Mouse (Mus musculus): ENCODE data around the gene Gnl1. TPM values are rescaled to one million over a fixed set of nuclear protein-coding genes. Genes with fewer than 3 reads are reported as not detected.
"Not testable (repeated sequence)": the region's sequence is repeated elsewhere in the genome, so short reads cannot be mapped to it uniquely, and the experiment has no call there.

The Gnl1 gene
- 53.7 and 60.0 TPM in 2 replicates for polyA plus RNA-seq (2015; fragmentation: Nextera tagmentation; extraction: Ambion mirVana)

DNA sequence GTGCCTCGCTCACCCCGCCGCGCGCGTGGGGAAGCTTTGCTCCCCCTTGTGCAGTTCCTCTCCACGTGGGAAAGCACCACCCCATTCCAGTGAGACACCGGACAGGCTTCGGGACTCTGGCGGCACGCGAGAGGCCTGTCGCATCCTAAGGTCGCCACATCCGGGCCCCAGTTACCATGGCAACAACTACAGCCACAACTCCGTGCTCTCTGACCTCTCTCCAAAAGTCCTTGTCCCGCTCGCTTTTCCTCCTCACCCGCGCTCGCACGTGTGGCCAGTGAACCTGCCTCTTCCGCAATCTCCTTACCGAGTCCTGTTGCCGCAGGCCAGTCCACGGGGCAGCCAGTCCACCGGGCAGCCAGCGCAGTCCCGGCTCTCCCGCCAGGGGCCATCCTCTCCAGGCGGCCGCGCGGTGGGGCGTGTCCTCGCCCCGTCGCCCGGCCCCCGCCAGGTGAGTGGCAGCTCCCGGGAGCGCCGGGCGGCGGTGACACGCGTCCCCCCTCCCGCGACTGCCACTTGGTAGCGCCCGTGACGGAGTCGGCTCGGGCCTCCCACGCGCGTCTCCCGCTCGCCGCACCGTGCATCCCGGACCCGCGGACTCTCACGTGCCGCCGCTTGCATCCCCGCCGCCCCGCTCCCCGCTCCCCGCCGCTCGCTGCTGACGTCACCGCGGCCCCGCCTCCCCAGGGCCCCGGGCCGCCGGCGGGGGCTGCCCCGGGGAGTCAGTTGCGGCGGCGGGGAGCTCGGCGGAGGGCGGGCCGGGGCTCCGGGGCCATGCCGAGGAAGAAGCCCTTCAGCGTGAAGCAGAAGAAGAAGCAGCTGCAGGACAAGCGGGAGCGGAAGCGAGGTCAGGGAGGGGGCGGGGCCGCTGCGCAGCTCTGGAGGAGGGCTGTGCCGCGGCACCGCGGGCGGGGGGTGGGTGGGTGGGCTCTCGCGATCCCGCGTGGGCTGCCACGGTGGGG, at the start of gene Gnl1, which contains the start of gene Prr3:
Gene Gnl1 (plus strand): TSS at position 451 of the 962 bp plus-strand sequence.
Gene Prr3 (minus strand): TSS at position 836 of the 962 bp plus-strand sequence.
- Histone ChIP-seq H3K27me3 (no peaks in the 10 kb centered on the region), H3K9ac (peak within 1 kb of the TSS; percentile 77), H3K27ac (peak within 1 kb of the TSS; percentile 98), H3K4me1 (peaks cover 22% of the 10 kb centered on the region), H3K9me3 (no peaks in the 10 kb centered on the region), H3K4me3 (peak within 1 kb of the TSS; percentile 94), H3K36me3 (peaks cover 36% of the 10 kb centered on the region), H3K4me2 (peak within 1 kb of the TSS; percentile 82)
- peak; percentile 79 for ATAC-seq (ENCODE audit: insufficient number of reproducible peaks, low FRiP score, low TSS enrichment, low read depth)
- WGBS: under 1% methylated on average over 96 of the region's 109 CpGs

DNA sequence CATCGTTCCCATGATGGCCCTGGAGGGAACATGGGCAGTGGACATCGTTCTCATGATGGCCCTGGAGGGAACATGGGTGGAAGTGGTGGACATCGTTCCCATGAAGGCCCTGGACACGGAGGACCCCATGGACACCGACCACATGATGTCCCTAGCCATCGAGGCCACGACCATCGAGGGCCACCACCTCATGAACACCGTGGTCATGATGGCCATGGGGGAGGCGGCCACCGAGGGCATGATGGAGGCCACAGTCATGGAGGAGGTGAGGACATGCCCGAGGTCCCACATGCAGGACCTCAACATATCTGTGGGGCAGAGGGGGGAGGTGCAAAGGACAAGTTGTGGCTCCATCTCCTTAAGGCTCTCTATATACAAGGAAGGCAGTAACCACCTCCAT, 49.0 kb upstream of the Gnl1 start:
- WGBS: 99% methylated on average over 12 of the region's 12 CpGs
- H3K4me3 ChIP-seq: no peak overlapping the region
- H3K27me3 ChIP-seq: no peaks in the 10 kb centered on the region
- no peaks in the 10 kb centered on the region for H3K9me3 ChIP-seq
- no peaks in the 10 kb centered on the region for H3K4me1 ChIP-seq
- H3K27ac ChIP-seq: no peak overlapping the region
- H3K4me2 ChIP-seq: no peak overlapping the region
- ATAC-seq (ENCODE audit: insufficient number of reproducible peaks, low FRiP score, low TSS enrichment, low read depth): no peak
- peaks cover 50% of the 10 kb centered on the region for H3K36me3 ChIP-seq
- H3K9ac ChIP-seq: no peak overlapping the region

DNA sequence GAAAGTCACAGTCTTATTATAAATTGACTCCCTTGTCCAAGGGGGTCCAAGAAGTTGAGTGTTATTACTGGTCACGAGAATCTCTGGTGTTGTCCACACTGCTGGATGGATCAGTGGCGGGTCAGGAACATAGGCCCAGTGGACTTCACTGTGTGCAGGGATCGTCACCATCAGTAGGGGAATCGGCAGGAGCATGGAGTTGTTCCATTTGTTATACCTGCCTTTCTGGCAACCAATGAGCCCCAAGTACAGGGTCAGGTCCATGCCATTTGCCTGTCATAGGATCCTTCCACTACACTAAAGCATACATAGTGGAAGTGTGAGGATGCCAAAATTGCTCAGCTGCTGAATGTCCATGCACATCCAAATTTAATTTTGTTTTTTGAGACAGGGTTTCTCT, 47.0 kb upstream of the Gnl1 start:
- Histone ChIP-seq H3K4me3 (no peak overlapping the region), H3K27me3 (no peaks in the 10 kb centered on the region), H3K36me3 (peaks cover 35% of the 10 kb centered on the region), H3K4me2 (no peak overlapping the region), H3K4me1 (no peaks in the 10 kb centered on the region), H3K9me3 (no peaks in the 10 kb centered on the region), H3K27ac (no peak overlapping the region), H3K9ac (no peak overlapping the region)
- WGBS: 90% methylated on average over 4 of the region's 4 CpGs
- ATAC-seq (ENCODE audit: insufficient number of reproducible peaks, low FRiP score, low TSS enrichment, low read depth): no peak

DNA sequence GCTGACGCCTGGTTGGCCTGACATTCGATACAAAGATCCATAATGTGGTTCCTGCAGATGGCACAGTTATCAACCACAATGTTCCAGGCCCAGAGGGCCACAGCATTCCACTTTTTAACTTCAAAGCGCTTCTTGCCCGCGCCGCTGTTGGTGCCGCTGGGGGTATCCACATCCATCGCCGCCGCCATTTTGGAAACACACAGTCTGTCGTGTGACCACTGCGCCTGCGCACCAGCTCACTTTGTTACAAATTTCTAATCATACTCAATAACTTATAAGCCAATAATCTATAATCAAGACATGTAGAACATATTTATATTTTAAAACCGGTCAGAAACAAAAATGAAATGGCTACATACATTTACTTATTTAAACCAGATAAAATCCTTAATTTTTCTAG, 43.9 kb upstream of the Gnl1 start:
- H3K27ac ChIP-seq; H3K4me3 ChIP-seq; H3K9ac ChIP-seq; ATAC-seq (ENCODE audit: insufficient number of reproducible peaks, low FRiP score, low TSS enrichment, low read depth); H3K9me3 ChIP-seq; H3K4me2 ChIP-seq; H3K36me3 ChIP-seq; H3K4me1 ChIP-seq; H3K27me3 ChIP-seq: not testable (repeated sequence)
- WGBS: 89% methylated on average over 14 of the region's 14 CpGs

DNA sequence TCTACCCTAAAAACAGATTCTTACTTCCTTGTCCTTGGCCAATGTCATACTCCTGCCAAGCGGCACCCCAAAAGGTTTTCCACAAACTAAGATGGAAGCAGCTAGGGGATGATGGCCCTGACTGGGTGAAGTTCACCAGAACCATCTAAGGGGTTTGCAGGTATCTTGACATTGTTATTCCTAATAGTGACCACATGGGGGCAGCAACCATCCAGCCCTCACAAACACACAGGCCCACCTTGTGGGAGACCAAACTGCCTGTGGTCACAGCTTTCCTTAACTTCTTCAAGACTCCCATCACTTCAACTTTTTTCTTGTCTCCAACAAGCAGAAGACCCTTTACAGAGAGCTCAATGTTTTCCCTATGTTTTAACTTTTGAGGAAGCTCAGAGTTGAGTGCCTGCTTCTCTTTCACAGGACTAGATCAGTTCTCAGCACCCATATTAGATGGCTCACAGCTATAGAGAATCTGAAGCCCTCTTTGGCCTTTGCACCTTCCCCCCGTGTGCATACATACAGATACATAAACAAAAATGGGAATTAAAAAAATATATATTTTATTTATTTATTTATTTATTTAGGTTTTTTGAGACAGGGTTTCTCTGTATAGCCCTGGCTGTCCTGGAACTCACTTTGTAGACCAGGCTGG, 41.8 kb upstream of the Gnl1 start:
- H3K4me1 ChIP-seq: no peaks in the 10 kb centered on the region
- H3K36me3 ChIP-seq: no peaks in the 10 kb centered on the region
- no peak overlapping the region for H3K27ac ChIP-seq
- whole genome bisulfite sequencing: 48% methylated on average over 2 of the region's 2 CpGs
- H3K9me3 ChIP-seq: no peaks in the 10 kb centered on the region
- no peak overlapping the region for H3K4me2 ChIP-seq
- H3K4me3 ChIP-seq: no peak overlapping the region
- no peak for ATAC-seq (ENCODE audit: insufficient number of reproducible peaks, low FRiP score, low TSS enrichment, low read depth)
- no peak overlapping the region for H3K9ac ChIP-seq
- no peaks in the 10 kb centered on the region for H3K27me3 ChIP-seq

DNA sequence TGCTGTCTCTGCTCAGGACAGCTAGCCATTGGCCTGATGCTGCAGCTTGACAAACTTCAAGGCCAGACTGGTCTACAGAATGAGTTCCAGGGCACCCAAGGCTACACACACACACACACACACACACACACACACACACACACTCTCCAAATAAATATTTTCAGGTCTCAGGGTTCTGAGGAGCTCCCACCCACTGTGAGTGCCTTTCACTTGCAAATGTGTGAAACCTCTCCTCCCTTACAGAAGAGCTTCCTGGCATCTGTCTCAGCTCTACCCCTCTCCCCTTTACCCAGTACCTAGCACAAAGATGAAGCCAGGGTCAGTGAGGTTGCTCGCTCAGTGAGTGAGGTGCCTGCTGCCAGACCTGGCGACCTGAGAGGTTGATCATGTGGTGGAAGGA, 40.5 kb upstream of the Gnl1 start:
- 56% methylated on average over 2 of the region's 2 CpGs for WGBS
- no peaks in the 10 kb centered on the region for H3K4me1 ChIP-seq
- H3K27me3 ChIP-seq: no peaks in the 10 kb centered on the region
- ATAC-seq (ENCODE audit: insufficient number of reproducible peaks, low FRiP score, low TSS enrichment, low read depth): no peak
- no peaks in the 10 kb centered on the region for H3K36me3 ChIP-seq
- H3K4me2 ChIP-seq: no peak overlapping the region
- no peak overlapping the region for H3K4me3 ChIP-seq
- no peak overlapping the region for H3K27ac ChIP-seq
- no peak overlapping the region for H3K9ac ChIP-seq
- no peaks in the 10 kb centered on the region for H3K9me3 ChIP-seq

DNA sequence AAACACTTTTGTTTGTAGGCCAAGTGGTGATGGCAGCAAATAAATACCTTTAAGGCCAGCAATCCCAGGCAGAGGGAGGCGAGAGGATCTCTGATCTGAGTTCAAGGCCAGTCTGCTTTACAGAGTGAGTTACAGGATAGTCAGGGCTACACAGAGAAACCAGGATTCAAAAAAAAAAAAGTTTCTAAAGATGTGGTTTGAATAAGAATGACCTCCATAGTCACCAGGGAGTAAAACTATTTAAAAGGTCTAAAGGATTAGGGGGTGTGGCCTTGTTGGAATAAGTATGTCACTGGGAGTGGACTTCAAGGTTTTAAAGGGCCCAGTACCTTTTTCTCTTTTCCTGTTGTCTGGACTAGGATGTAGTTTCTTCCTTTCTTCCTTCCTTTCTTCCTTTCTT, 39.7 kb upstream of the Gnl1 start:
- Histone ChIP-seq H3K9ac (no peak overlapping the region), H3K36me3 (no peaks in the 10 kb centered on the region), H3K4me2 (no peak overlapping the region), H3K9me3 (no peaks in the 10 kb centered on the region), H3K27me3 (no peaks in the 10 kb centered on the region), H3K4me3 (no peak overlapping the region), H3K27ac (no peak overlapping the region), H3K4me1 (no peaks in the 10 kb centered on the region)
- WGBS: 68% methylated on average over 1 of the region's 1 CpGs
- ATAC-seq (ENCODE audit: insufficient number of reproducible peaks, low FRiP score, low TSS enrichment, low read depth): no peak

DNA sequence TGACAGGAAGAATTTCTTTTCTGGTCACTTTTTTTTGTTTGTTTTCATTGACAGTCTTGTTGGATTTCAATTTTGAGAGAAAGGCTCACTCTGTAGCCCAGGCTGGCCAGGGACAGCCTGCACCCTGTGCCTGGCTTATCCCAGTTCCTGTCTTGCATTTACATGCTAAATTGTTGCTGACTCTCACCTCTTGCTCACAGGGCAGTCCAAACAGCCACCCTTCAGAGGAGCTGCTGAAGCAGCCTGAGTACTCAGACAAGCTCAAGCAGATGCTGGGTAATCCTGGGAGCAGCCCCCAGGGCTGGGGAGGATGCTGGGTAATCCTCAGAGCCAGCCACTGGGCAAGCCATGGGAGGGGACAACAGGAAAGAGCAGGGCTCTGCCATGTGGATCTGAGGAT, 28.7 kb upstream of the Gnl1 start:
- H3K36me3 ChIP-seq; ATAC-seq (ENCODE audit: insufficient number of reproducible peaks, low FRiP score, low TSS enrichment, low read depth); H3K27ac ChIP-seq: not testable (repeated sequence)

DNA sequence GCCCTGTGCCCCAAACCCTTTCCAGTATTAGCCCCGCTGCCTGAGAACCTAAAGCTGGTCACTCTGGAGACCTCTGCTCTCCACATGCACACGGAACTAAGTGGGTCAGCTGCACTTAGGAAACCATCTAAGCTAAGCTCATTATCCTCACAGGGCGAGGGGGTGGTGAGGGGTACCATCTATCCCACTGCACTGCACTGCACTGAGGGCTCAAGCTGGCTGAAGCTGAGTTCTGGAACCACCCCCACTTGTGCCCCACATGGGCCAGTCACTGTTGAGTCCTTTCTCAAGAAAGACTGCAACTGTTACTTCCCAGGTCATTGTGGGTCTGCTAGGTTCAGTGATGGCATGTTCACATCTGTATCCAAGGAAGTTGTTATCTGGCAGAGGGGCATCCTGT, 27.1 kb upstream of the Gnl1 start:
- not testable (repeated sequence) for H3K27me3 ChIP-seq; H3K4me1 ChIP-seq; H3K9me3 ChIP-seq; H3K4me2 ChIP-seq; H3K27ac ChIP-seq; H3K9ac ChIP-seq; ATAC-seq (ENCODE audit: insufficient number of reproducible peaks, low FRiP score, low TSS enrichment, low read depth); H3K4me3 ChIP-seq
- 89% methylated on average over 3 of the region's 3 CpGs for WGBS
- peaks cover 26% of the 10 kb centered on the region for H3K36me3 ChIP-seq

More for the DNA sequence above, 28.7 kb upstream of the Gnl1 start:
- not testable (repeated sequence) for H3K4me3 ChIP-seq, H3K4me2 ChIP-seq, H3K4me1 ChIP-seq, H3K27me3 ChIP-seq, H3K9me3 ChIP-seq, H3K9ac ChIP-seq

DNA sequence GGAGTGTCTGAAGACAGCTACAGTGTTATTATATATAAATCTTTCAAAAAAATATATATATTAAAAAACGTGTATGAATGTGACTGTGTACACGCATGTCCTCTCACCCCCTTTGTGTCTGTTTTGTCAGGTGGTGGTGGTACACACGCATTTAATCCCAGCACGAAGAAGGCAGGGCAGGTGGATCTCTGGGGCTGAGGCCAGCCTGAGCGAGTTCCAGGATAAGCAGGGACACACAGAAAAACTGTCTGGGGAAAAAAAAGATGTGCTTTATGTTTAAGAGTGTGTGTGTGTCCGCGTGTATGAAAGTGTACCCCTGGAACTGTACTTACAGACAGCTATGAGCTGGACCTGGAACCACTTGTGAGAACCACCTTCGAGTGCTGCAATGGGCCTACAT, 25.0 kb upstream of the Gnl1 start:
- 78% methylated on average over 8 of the region's 8 CpGs for WGBS
- no peak overlapping the region for H3K4me2 ChIP-seq
- no peak overlapping the region for H3K9ac ChIP-seq
- H3K4me1 ChIP-seq: no peaks in the 10 kb centered on the region
- no peaks in the 10 kb centered on the region for H3K27me3 ChIP-seq
- peaks cover 47% of the 10 kb centered on the region for H3K36me3 ChIP-seq
- no peak for ATAC-seq (ENCODE audit: insufficient number of reproducible peaks, low FRiP score, low TSS enrichment, low read depth)
- H3K9me3 ChIP-seq: no peaks in the 10 kb centered on the region
- H3K4me3 ChIP-seq: no peak overlapping the region
- H3K27ac ChIP-seq: no peak overlapping the region

DNA sequence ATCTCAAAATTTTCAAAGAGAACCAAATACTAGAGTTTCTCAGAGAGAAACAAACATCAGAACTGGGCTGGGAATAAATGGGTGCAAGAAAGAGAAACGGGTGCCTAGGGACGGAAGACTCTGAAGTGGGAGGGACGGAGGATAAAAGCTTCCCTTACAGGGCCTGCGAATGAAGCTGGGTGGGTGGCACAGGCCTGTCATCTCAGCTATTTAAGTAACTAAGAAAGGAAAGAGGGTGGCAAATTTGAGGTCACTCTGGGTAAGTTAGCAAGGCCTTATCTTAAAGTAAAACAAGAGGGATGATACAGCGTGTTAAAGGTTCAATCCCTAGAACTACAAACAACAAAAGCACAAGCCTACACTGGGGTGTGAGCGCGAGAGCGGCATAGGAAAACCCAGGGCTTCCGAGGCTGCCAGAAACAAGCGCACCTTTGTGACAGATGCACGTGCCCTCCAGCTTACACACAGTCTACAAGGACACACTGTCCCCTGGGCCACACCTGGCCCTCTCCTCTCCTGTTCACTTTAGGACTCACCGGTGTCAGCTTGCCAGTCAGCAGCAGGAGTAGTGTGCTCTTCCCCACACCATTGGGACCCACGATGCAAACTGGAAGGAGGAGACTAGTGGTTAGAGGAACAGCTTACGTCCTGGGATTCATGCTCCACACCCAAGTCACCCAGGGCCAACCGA, 21.0 kb upstream of the Gnl1 start:
- ATAC-seq (ENCODE audit: insufficient number of reproducible peaks, low FRiP score, low TSS enrichment, low read depth): no peak
- no peak overlapping the region for H3K4me2 ChIP-seq
- H3K27ac ChIP-seq: no peak overlapping the region
- H3K9ac ChIP-seq: no peak overlapping the region
- no peaks in the 10 kb centered on the region for H3K9me3 ChIP-seq
- H3K4me3 ChIP-seq: no peak overlapping the region
- H3K27me3 ChIP-seq: no peaks in the 10 kb centered on the region
- H3K4me1 ChIP-seq: no peaks in the 10 kb centered on the region
- H3K36me3 ChIP-seq: peaks cover 85% of the 10 kb centered on the region
- 95% methylated on average over 15 of the region's 15 CpGs for WGBS

DNA sequence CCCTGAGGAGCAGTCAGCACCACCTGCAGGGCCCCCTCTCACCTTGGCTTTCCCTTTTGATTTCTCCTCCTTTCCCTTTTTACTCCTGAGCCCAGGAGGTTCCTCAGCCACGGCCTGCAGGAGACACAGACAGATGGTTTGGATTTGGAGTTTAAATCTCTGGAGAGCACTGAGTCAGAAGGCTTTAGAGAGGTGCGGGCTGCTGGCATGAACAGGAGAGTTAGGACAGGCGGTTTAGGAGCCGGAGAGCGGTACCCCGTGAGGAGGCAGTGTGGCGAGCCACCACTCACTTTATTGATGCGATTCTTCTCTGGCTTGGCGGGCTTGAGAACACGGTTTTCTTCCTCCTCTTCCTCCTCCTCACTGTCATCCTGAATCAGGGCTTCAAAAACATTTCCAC, 16.4 kb upstream of the Gnl1 start:
- Histone ChIP-seq H3K27ac (no peak overlapping the region), H3K27me3 (no peaks in the 10 kb centered on the region), H3K36me3 (peaks cover 71% of the 10 kb centered on the region), H3K9me3 (no peaks in the 10 kb centered on the region), H3K4me3 (no peak overlapping the region), H3K4me1 (0 out of 2 replicates have a peak, but pooled peaks cover 2% of the 10 kb centered on the region), H3K4me2 (no peak overlapping the region), H3K9ac (no peak overlapping the region)
- ATAC-seq (ENCODE audit: insufficient number of reproducible peaks, low FRiP score, low TSS enrichment, low read depth): no peak
- 85% methylated on average over 10 of the region's 10 CpGs for WGBS

Measured in limb, embryonic 15.5 days (tissue).